Mouse (Mus musculus) stomach, postnatal 0 days (tissue): ENCODE data around the gene Katnbl1.

ENCODE experiments used
- CTCF ChIP-seq: IDR thresholded peaks from 2 replicates; pipeline ENCODE4 v1.5.1; 2016; ENCODE audit warnings: antibody characterized with exemption, low read depth, mild to moderate bottlenecking, moderate library complexity
- EP300 ChIP-seq: optimal IDR thresholded peaks from 2 replicates; pipeline ENCODE3; 2016; ENCODE audit warnings: antibody characterized with exemption

GRCm38 (mm10) chr2:112425308-112425707, 46.3 kb downstream of the Katnbl1 start:
- TF ChIP-seq EP300 (no peak), CTCF (no peak)
